Mouse (Mus musculus): ENCODE data around the gene Mphosph8.
A peak's percentile ranks its signal among the peaks of the same experiment; 100 is the strongest.

Gene Mphosph8

DNA sequence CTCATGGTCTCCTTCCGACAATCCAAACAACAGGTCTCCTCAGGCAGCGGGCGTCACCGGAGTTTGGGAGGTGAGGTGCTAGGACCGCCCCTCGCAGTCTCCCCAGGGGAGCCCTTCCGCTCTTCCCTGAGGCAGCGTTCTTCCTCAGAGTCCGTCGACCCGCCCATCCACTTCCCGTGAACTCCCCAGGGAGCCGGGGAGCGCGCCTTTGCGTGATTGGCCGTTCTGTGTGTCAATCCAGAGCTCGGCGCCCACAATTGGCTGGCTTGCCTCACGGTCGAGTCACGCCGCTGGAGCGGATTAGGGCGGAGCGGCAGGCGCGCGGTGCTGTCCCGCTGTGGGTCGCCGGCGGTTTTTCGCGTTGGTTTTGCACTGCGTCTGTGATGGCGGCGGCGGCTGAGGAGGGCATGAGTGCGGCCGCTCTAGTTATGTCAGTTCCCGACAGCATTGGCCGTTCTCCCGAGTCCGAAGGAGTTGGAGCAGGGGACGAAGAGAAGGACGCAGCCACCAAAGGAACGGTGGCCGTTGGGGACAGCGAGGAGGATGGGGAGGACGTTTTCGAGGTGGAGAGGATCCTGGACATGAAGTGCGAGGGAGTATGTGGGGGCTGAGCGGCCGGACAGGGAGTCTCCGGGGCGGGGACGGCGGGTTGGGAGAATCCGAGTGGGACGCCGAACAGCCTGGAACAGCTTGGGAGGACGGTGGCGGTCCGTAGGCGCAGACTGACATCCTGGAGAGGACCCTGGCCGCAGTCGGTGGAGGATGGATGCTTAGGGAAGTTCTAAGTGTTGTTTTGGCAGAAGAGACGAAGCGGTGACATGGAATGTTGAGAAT is at the start of gene Mphosph8:
Gene Mphosph8, plus strand, starts transcription at position 280 of the 834 bp plus-strand sequence.
- peak; percentile 99 for DNase-seq (ENCODE audit: low spot score in 2 of 2)

DNA sequence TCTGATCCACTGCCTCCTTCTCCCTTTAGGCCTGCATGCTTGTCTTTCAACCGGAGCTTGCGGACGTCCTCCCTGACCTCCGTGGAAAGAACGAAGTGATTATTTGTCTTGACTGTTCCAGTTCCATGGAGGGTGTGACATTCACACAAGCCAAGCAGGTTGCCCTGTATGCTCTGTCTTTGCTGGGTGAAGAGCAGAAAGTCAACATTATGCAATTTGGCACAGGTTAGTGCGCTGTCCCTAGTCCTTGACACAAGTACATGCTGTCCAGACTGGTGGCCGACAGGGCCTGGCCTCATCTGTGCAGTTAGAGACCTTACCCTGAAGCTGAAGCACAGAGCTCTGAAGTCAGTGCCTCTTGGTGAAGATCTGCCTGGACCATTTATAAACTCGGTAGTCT is 47.6 kb upstream of the Mphosph8 start:
- DNase-seq (ENCODE audit: low spot score in 2 of 2) = no peak

GRCm38 (mm10) chr14:56626202-56626601 is 41.8 kb upstream of the Mphosph8 start:
- no peak for DNase-seq (ENCODE audit: low spot score in 2 of 2)

DNA sequence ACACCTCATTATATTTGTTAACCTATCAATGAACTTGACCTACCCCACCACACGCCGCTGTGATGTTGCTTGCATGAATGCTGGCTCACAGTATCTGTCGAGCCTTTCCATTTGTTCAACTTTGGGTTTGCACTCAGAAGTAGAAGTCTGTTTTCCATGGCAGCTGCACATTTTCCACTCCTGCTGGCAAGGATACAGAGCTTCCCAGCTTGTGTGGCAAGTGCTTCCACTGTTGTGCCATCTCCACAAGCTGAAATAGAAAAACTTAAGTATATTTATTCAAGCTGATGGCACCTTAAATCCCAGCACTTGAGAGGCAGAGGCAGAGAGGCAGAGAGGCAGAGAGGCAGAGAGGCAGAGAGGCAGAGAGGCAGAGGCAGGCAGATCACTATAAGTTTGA is 39.7 kb upstream of the Mphosph8 start:
- no peak for DNase-seq (ENCODE audit: low spot score in 2 of 2)

DNA sequence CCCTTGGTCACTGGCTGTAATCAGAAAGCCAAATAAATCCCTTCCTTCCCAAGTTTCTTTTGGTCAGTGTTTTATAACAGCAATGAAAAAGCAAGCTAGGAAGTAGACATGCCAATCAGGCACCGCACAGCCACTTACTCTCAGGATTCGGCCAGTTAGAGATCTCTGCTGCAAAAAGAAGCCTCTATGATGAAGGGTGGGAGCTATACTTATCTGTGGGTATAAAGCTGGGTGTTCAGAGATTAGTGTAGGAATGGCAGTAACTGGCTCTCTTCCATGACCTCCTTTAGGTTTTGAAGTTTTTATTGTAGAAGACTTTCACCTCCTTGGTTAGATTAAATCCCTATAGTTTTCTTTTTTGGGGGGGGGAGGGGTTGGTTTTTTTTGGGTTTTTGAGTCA is 36.9 kb upstream of the Mphosph8 start:
- no peak for DNase-seq (ENCODE audit: low spot score in 2 of 2)

GRCm38 (mm10) chr14:56647206-56647605 is 20.8 kb upstream of the Mphosph8 start:
- no peak for DNase-seq (ENCODE audit: low spot score in 2 of 2)

GRCm38 (mm10) chr14:56649448-56649847 is 18.6 kb upstream of the Mphosph8 start:
- DNase-seq (ENCODE audit: low spot score in 2 of 2) = no peak

GRCm38 (mm10) chr14:56665651-56666050 is 2.4 kb upstream of the Mphosph8 start:
- no peak for DNase-seq (ENCODE audit: low spot score in 2 of 2)

- no peak for DNase-seq (ENCODE audit: low spot score in 2 of 2)
Observed at GRCm38 (mm10) chr14:56666909-56667308, 1.1 kb upstream of the Mphosph8 start.

DNA sequence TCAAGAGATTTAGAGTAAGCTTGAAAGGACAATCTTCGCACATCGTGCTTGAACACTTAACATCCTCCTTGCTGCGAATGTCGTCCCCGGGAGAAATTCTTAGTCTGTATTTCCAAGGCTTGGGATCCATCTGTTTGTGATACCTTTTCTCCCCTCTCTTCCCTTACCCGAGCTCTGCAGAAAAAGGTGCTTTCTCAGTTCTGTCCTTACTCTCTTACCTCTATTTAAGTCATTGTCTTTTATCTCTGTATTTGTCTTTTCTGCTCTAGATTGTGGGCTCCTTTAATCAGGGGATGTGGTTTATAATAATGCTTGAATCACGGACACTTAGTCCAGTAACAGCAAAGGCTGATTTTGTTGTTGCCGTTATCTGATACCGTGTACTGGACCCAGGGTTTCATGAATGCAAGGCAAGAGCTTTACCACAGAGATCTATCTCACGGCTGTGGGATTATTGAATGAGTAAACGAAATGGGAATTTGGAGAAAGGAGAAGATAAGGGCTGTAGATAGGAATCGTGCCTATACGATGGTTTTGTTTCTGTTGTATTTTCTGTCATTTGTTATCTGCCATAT is 1.1 kb downstream of the Mphosph8 start:
- DNase-seq (ENCODE audit: low spot score in 2 of 2) = no peak

DNA sequence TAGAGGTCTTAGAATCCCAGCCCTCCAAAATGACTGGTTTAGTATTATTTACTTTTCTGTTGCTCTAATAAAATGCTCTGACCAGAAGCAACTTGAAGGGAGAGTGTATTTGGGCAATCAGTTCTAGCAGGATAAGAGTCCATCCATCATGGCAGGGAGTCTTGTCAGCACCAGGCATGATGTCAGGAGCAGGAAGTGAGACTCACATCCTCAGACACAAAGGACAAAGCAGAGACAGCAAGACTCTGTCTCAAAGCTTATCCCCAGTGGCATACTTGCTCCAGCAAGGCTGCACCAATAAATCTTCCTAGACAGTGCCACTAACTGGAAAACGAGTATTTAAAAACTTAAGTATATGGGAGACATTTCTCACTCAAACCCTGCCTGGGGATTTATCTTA is 17.4 kb downstream of the Mphosph8 start:
- no peak for DNase-seq (ENCODE audit: low spot score in 2 of 2)

DNA sequence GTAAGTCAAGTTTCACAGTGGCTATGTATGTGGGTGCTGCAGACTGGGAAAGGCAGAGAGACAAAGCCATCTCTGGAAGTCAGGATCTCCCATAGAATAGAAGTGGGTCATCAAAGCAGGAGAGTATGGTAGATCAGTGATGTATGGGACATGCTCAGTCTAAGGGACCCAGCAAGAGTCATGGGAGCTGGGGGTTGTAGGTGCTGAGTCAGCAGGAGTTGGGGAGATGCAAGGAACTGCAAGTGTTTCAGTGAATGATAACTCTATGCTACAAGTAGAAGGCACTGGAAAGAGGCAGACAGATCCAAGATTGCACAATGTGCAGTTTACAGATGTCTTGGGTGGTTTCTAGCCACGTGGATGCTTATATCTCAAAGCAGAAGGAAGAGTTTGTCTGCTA is 21.1 kb downstream of the Mphosph8 start:
- no peak for DNase-seq (ENCODE audit: low spot score in 2 of 2)

DNA sequence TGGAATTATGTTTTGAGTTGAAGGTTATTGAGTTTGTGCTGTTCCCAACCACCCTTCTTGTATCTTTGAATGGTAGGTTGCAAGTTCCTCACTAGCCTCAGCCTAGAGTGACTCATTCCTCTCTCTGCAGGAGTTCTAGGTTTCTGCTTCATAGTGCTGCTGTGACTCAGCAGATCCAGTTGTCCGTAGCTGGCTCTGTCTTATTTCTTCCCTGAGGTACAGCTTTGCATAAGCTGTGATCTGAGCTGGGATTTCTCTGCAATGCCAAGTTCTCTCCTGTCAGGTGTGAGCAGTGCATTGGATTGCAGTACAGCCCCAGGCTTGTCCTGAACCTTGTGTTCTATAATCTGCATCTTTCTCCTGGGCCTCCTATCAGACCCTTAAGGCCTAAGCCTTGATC is 21.7 kb downstream of the Mphosph8 start:
- no peak for DNase-seq (ENCODE audit: low spot score in 2 of 2)

DNA sequence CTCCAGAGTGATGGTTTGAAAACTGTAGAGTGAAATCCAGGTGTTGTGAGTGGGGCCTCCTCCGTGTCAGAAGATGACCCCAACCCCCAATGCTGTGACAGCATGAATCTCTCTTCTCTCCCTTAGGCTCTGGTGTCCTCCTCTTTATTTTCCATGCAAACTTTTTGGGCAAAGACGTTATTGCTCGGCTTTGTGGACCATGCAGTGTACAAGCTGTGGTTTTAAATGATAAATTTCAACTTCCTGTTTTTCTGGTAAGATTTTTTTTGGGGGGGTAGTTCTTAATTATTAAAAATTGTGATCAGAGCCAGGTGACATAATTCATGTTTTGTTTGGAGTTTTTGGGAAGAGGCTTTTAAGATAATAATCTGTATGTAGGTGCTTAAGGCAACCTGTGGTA is 27.4 kb downstream of the Mphosph8 start:
- DNase-seq (ENCODE audit: low spot score in 2 of 2) = no peak

DNA sequence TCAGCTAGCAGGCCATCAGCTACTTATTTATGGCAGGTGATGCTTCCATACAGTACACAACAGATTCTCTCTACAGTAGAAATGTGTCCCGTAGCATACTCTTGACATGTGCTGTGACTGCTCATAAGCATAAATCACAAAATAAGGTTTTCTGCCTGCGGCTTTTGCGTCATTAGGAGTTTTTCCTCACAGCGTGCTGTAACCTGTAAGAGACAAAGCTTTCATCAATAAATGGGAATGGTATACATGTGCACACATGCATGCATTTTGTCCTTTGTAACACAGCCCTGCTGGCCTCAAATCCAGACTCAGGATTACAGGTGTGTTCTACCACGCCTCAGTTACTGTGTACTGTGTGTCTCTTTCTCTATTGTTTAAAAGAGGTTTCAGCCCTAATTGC is 29.8 kb downstream of the Mphosph8 start:
- no peak for DNase-seq (ENCODE audit: low spot score in 2 of 2)

GRCm38 (mm10) chr14:56702644-56703043 is 34.6 kb downstream of the Mphosph8 start:
- DNase-seq (ENCODE audit: low spot score in 2 of 2) = no peak

- no peak for DNase-seq (ENCODE audit: low spot score in 2 of 2)
Observed at GRCm38 (mm10) chr14:56705687-56706086, 37.6 kb downstream of the Mphosph8 start.

- no peak for DNase-seq (ENCODE audit: low spot score in 2 of 2)
Observed at GRCm38 (mm10) chr14:56726493-56726892, 58.4 kb downstream of the Mphosph8 start.

DNA sequence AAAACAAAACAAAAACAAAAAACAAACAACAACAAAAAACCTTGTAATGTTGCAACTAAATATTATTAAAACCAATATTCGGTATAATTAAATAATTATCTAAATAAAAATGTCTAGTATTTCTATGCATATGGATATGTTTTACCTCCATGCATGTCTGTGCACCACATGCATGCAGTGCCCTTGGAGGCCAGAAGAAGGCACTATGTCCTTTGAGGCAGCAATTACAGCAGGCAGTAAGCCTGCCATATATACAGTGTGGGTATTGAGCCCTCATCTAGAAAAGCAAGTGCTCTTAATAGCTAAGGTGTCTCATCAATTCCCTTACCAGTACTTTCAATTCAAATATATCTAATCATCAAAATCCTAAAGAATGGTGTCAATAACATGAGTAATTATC is 72.1 kb downstream of the Mphosph8 start:
- DNase-seq (ENCODE audit: low spot score in 2 of 2) = no peak

Measured in spleen, postnatal 14 days (tissue).